Mouse (Mus musculus): ENCODE measurements around the gene Hexb. TPM values are rescaled to one million over a fixed set of nuclear protein-coding genes. Genes with fewer than 3 reads are reported as not detected.
A peak's percentile ranks its signal among the peaks of the same experiment; 100 is the strongest.

Gene Hexb
- polyA plus RNA-seq, 1 experiment from 2014 or later, result 23.6 TPM

GRCm38 (mm10) chr13:97242716-97243115 lies 44.6 kb upstream of the Hexb start:
- H3K4me2 ChIP-seq (replicated peaks; ENCODE audit: low read depth, low read length), result peak overlapping the region; percentile 96
- peak overlapping the region; percentile 29; the same call in 1 of the 2 replicates for H3K9ac ChIP-seq (replicated peaks; ENCODE audit: low read depth)
- no peaks in the 10 kb centered on the region for H3K27me3 ChIP-seq (replicated peaks; ENCODE audit: insufficient read depth, low read length)
- H3K36me3 ChIP-seq (ENCODE audit: insufficient read depth, low read length), result no peaks in the 10 kb centered on the region
- no peak for DNase-seq (ENCODE audit: low spot score)
- peak overlapping the region; percentile 88 for H3K4me3 ChIP-seq (ENCODE audit: low read depth, low read length)
- 6% methylated on average over 6 of the region's 6 CpGs for WGBS
- no peak for ATAC-seq
- H3K27ac ChIP-seq (ENCODE audit: low read length), result no peak overlapping the region
- H3K9me3 ChIP-seq (ENCODE audit: low read length), result no peaks in the 10 kb centered on the region
- H3K4me1 ChIP-seq (ENCODE audit: insufficient read depth, low read depth, low read length), result peaks cover 4% of the 10 kb centered on the region; the same call in 1 of the 2 replicates
- TF ChIP-seq CTCF (IDR thresholded peaks at IDR 0.05) (no peak), EP300 (IDR thresholded peaks at IDR 0.05) (no peak)

DNA sequence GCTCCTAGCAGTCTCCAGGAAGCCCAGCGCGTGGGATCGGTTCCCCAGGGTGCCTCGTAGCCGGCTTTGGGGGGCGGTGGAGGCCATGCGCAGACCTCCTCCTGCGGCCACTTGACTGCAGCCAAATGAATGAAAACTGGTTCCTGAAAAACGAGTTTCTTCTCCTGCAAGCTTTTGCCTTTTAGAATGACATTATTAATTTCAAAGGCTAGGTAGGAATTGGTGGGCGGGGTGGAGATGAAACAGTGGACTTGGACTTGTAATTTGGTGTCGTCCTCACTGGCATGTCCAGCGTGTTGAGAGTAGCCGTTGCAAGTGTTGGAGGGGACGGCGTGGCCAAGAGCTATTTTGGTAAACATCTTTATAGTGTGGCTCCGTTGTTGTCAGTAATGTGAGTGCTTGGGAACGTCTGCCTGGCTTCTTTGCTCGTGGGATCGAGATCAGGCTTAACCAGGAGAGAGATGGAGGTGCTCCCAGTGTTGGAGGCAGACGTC lies 43.7 kb upstream of the Hexb start:
- Histone ChIP-seq H3K4me2 (replicated peaks; ENCODE audit: low read depth, low read length) (peak overlapping the region; percentile 96), H3K36me3 (ENCODE audit: insufficient read depth, low read length) (no peaks in the 10 kb centered on the region), H3K4me1 (ENCODE audit: insufficient read depth, low read depth, low read length) (peaks cover 4% of the 10 kb centered on the region; the same call in 1 of the 2 replicates), H3K9me3 (ENCODE audit: low read length) (no peaks in the 10 kb centered on the region), H3K27me3 (replicated peaks; ENCODE audit: insufficient read depth, low read length) (no peaks in the 10 kb centered on the region), H3K9ac (replicated peaks; ENCODE audit: low read depth) (peak overlapping the region; percentile 70), H3K4me3 (ENCODE audit: low read depth, low read length) (peak overlapping the region; percentile 88), H3K27ac (ENCODE audit: low read length) (peak overlapping the region; percentile 92)
- WGBS, result under 1% methylated on average over 20 of the region's 20 CpGs
- ATAC-seq (no peak), DNase-seq (ENCODE audit: low spot score) (no peak)
- TF ChIP-seq EP300 (IDR thresholded peaks at IDR 0.05) (no peak), CTCF (IDR thresholded peaks at IDR 0.05) (no peak)

DNA sequence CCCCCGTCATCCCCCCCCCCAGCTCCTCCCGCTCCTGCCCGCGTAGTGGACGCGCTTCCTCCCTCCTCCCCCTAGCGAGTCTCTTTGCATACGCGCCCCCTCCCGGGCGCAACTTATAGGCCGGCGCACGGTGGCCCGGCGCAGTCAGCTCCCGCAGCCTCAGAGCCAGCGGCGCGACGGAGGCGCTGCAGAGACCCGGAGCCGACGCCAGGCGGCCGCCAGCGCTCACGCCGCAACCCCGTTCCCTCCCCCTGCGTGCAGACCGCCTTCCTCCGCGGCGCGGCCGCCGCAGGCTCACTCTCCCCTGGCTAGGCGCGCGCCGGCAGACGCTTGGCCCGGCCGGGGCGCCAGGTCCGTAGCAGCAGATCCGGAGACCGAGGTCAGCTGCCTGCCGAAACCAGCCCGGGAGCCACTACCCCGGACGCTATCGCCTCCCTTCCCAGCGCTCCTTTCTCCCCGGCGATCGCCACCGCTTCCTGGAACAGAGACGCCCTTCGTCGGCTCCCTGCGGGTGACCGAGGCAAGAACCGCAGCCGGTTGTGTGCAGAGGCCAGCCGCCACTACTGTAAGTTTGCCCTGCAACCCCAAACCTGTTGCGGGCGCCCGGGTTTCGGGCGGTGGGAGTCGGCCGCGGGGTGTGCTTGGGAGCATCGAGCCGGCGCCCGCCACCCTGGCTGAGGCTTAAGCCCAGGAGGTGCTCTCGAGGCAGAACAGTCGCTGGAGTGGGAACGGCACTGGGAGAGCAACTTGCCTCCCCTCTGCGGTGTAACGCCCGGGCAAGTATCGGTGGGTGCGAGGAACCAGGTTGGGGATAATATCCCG lies 43.0 kb upstream of the Hexb start, which contains the start of gene Enc1:
TSS of gene Enc1 (plus strand) at position 141 of the 822 bp plus-strand sequence.
- DNase-seq (ENCODE audit: low spot score), result peak; percentile 97
- TF ChIP-seq EP300 (IDR thresholded peaks at IDR 0.05), result no peak
- peak; percentile 78 for TF ChIP-seq CTCF (IDR thresholded peaks at IDR 0.05)
- Histone ChIP-seq H3K27me3 (replicated peaks; ENCODE audit: insufficient read depth, low read length) (no peaks in the 10 kb centered on the region), H3K9me3 (ENCODE audit: low read length) (no peaks in the 10 kb centered on the region), H3K36me3 (ENCODE audit: insufficient read depth, low read length) (no peaks in the 10 kb centered on the region), H3K27ac (ENCODE audit: low read length) (peak within 1 kb of the TSS; percentile 92), H3K4me2 (replicated peaks; ENCODE audit: low read depth, low read length) (peak within 1 kb of the TSS; percentile 96), H3K9ac (replicated peaks; ENCODE audit: low read depth) (peak within 1 kb of the TSS; percentile 70), H3K4me1 (ENCODE audit: insufficient read depth, low read depth, low read length) (peaks cover 4% of the 10 kb centered on the region; the same call in 1 of the 2 replicates), H3K4me3 (ENCODE audit: low read depth, low read length) (peak within 1 kb of the TSS; percentile 88)
- WGBS, result under 1% methylated on average over 85 of the region's 89 CpGs
- peak; percentile 93 for ATAC-seq

DNA sequence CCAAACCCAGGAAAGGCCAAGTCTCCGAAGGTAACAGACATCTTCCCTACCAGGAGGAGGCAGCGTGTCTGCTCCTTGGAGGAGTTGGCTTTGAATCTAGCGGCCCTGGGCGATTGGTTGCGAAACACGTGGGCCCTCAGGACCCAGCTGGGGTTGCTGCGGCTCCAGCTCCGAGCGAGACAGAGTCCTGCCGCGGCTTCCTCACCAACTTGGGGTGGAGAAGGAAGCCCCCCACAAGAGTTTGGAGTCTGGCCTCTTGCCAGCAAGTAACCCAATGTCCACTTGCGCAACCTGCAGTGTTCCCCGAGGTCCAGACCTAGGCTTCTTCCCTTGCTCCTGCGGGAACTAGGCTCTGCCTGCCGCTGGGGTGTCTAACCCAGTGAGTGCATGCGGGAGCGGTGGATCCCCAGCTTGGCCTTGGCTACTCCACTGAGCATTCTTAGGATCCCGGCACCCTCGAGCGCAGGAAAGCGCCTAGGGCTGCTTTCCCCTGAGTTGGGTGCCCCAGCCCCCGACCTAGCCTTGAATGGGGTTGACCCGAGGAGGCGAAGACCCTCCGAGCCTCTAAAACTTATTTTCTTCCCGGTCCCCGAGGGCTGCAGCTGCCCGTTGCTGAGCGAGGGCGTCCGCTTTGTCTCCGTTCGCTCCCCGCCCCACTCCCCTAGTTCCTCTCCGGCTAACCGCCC lies 42.3 kb upstream of the Hexb start:
- peak; percentile 17; the same call in 1 of the 2 replicates for TF ChIP-seq EP300 (IDR thresholded peaks at IDR 0.05)
- TF ChIP-seq CTCF (IDR thresholded peaks at IDR 0.05), result peak; percentile 71
- no peaks in the 10 kb centered on the region for H3K27me3 ChIP-seq (replicated peaks; ENCODE audit: insufficient read depth, low read length)
- DNase-seq (ENCODE audit: low spot score) (peak; percentile 90), ATAC-seq (peak; percentile 63)
- H3K9ac ChIP-seq (replicated peaks; ENCODE audit: low read depth), result peak overlapping the region; percentile 56
- H3K36me3 ChIP-seq (ENCODE audit: insufficient read depth, low read length), result no peaks in the 10 kb centered on the region
- peak overlapping the region; percentile 88 for H3K4me3 ChIP-seq (ENCODE audit: low read depth, low read length)
- H3K27ac ChIP-seq (ENCODE audit: low read length), result peak overlapping the region; percentile 92
- under 1% methylated on average over 30 of the region's 36 CpGs for WGBS
- peaks cover 4% of the 10 kb centered on the region; the same call in 1 of the 2 replicates for H3K4me1 ChIP-seq (ENCODE audit: insufficient read depth, low read depth, low read length)
- H3K9me3 ChIP-seq (ENCODE audit: low read length), result no peaks in the 10 kb centered on the region
- H3K4me2 ChIP-seq (replicated peaks; ENCODE audit: low read depth, low read length), result peak overlapping the region; percentile 96

- Histone ChIP-seq H3K27ac (ENCODE audit: low read length) (peak overlapping the region; percentile 44; the same call in 1 of the 2 replicates), H3K27me3 (replicated peaks; ENCODE audit: insufficient read depth, low read length) (no peaks in the 10 kb centered on the region), H3K9ac (replicated peaks; ENCODE audit: low read depth) (no peak overlapping the region), H3K36me3 (ENCODE audit: insufficient read depth, low read length) (no peaks in the 10 kb centered on the region), H3K4me1 (ENCODE audit: insufficient read depth, low read depth, low read length) (peaks cover 4% of the 10 kb centered on the region; the same call in 1 of the 2 replicates), H3K9me3 (ENCODE audit: low read length) (no peaks in the 10 kb centered on the region), H3K4me2 (replicated peaks; ENCODE audit: low read depth, low read length) (peak overlapping the region; percentile 96; the same call in 1 of the 2 replicates), H3K4me3 (ENCODE audit: low read depth, low read length) (no peak overlapping the region)
- WGBS, result 5% methylated on average over 23 of the region's 23 CpGs
- peak; percentile 12; the same call in 1 of the 2 replicates for ATAC-seq
- DNase-seq (ENCODE audit: low spot score), result peak; percentile 88
- no peak for TF ChIP-seq EP300 (IDR thresholded peaks at IDR 0.05)
- TF ChIP-seq CTCF (IDR thresholded peaks at IDR 0.05), result peak; percentile 77
Measured at GRCm38 (mm10) chr13:97239343-97240180, 41.4 kb upstream of the Hexb start.
